Mouse (Mus musculus) heart, embryonic 14.5 days (tissue): ENCODE data around the gene 1700001F09Rik. TPM values are rescaled to one million over a fixed set of nuclear protein-coding genes. Genes with fewer than 3 reads are reported as not detected.
"Not testable (repeated sequence)": the region's sequence is repeated elsewhere in the genome, so short reads cannot be mapped to it uniquely, and the experiment has no call there.

Source experiments
- ATAC-seq: fragments of 200-750 bp; cut with Nextera tagmentation; 2 replicates; pipeline ENCODE4 v1.8.0; 2017; ENCODE audit warnings: low read depth, moderate TSS enrichment; ENCODE audit not compliant: insufficient number of reproducible peaks, insufficient read depth, low FRiP score
- H3K27ac ChIP-seq, 2 experiments: fragments of 200-500 bp in 1 of 2; fragments of 300-500 bp in 1 of 2; sonication (generic) in 1 of 2; replicated peaks in 1 of 2; 2 replicates each; pipeline ENCODE4 v1.5.1; 2012 to 2014; ENCODE audit warnings: low read depth in 2 of 2, low read length in 2 of 2, control low read depth in 1 of 2, mild to moderate bottlenecking in 1 of 2, mixed read lengths in 1 of 2; ENCODE audit not compliant: control insufficient read depth in 1 of 2, insufficient read depth in 1 of 2
- H3K27me3 ChIP-seq: fragments of 300-500 bp; sonication (generic); 2 replicates; pipeline ENCODE4 v1.6.1; 2014; ENCODE audit warnings: mild to moderate bottlenecking, low read length, control low read depth; ENCODE audit not compliant: control insufficient read depth, insufficient read depth
- H3K36me3 ChIP-seq: fragments of 300-500 bp; sonication (generic); 2 replicates; pipeline ENCODE4 v1.6.1; 2014; ENCODE audit warnings: mild to moderate bottlenecking, control low read depth, low read length, mixed read lengths; ENCODE audit not compliant: control insufficient read depth, insufficient read depth
- H3K4me1 ChIP-seq, 2 experiments: fragments of 200-500 bp in 1 of 2; fragments of 300-500 bp in 1 of 2; sonication (generic) in 1 of 2; 2 replicates each; pipeline ENCODE4 v1.6.1; 2012 to 2014; ENCODE audit warnings: low read length in 2 of 2, control low read depth in 1 of 2, mixed read lengths in 1 of 2; ENCODE audit not compliant: control insufficient read depth in 2 of 2, insufficient read depth in 2 of 2
- H3K4me2 ChIP-seq: fragments of 300-500 bp; sonication (generic); 2 replicates; pipeline ENCODE4 v1.6.1; 2014; ENCODE audit warnings: mild to moderate bottlenecking, low read length
- H3K4me3 ChIP-seq, 2 experiments: fragments of 200-500 bp in 1 of 2; fragments of 300-500 bp in 1 of 2; sonication (generic) in 1 of 2; 2 replicates each; pipeline ENCODE4 v1.5.1; 2012 to 2014; ENCODE audit warnings: low read length in 2 of 2, mild to moderate bottlenecking in 2 of 2, control low read depth in 1 of 2, low read depth in 1 of 2, moderate library complexity in 1 of 2; ENCODE audit not compliant: control insufficient read depth in 1 of 2, insufficient read depth in 1 of 2
- H3K9ac ChIP-seq: fragments of 300-500 bp; sonication (generic); 2 replicates; pipeline ENCODE4 v1.6.1; 2014; ENCODE audit warnings: mild to moderate bottlenecking, low read length
- H3K9me3 ChIP-seq: fragments of 300-500 bp; sonication (generic); 2 replicates; pipeline ENCODE4 v1.6.1; 2016; ENCODE audit warnings: low read length, control low read depth; ENCODE audit not compliant: control insufficient read depth
- WGBS: fragments of 180-500 bp; shearing (Covaris S2); extraction: QIAGEN DNeasy Blood & Tissue Kit; methylation state at CpG from one replicate; pipeline ENCODE4 v1.1.7; 2014; 5-methylcytosine and 5-hydroxymethylcytosine counted together
- polyA plus RNA-seq: library from polyadenylated mRNA; unstranded; fragments of >200 nt; fragmentation: Nextera tagmentation; extraction: Ambion mirVana; gene quantifications from 2 replicates; pipeline ENCODE4 v1.2.1, GENCODE M21; 2014

The 1700001F09Rik gene
- polyA plus RNA-seq, 1 experiment from 2014 or later, result not detected

DNA sequence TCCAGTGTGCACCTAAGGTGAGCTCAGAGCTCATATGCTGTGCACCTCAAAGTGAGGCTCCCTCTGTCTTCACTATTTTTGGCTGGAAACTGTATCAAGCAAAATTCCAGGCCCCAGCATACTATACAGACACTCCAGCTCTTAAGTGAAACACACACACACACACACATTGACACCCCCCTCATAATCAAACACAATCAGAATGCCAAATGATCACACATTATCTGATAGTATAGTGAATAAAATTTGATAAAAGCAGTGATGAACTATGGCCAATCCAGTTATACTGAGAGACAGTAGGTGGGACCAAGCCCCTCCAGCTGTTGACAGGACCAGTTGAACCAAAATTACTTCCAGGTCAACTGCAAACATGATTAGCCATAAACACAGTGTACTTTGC is 28.1 kb downstream of the 1700001F09Rik start:
- not testable (repeated sequence) for H3K9ac ChIP-seq, H3K4me1 ChIP-seq, H3K9me3 ChIP-seq, H3K27me3 ChIP-seq, H3K4me2 ChIP-seq, H3K36me3 ChIP-seq, H3K4me3 ChIP-seq, H3K27ac ChIP-seq, ATAC-seq

DNA sequence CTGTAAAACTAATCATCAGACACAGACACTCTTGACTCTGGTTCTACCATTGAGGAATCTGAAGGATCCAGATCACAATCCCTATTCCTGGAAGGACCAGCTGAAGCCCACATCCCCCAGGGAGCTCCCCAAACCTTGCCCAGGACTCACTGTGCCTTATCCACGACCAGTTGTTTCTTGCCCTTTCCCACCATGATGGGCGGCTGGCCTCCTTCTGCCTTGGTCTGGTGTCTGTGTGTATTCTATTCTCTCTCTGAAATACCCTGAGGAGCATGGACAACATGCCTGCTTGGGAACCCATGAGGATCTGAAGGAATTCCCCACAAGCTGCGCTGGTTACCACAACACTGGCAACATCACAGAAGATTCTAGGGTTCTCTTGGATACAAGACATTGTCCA is 54.1 kb downstream of the 1700001F09Rik start, which contains the start of gene Gm8127:
Gene Gm8127, minus strand, starts transcription at position 330 of the 400 bp plus-strand sequence.
- ATAC-seq, result not testable (repeated sequence)
- 67% methylated on average over 3 of the region's 3 CpGs for WGBS

More for the DNA sequence above, 54.1 kb downstream of the 1700001F09Rik start, which contains the start of gene Gm8127:
- not testable (repeated sequence) for H3K36me3 ChIP-seq, H3K4me2 ChIP-seq, H3K27ac ChIP-seq, H3K9ac ChIP-seq, H3K27me3 ChIP-seq, H3K4me3 ChIP-seq, H3K9me3 ChIP-seq, H3K4me1 ChIP-seq

Other genes starting within 250 kb of the 1700001F09Rik start
- gene Gm8104, start 247.2 kb downstream of the 1700001F09Rik start, polyA plus RNA-seq, result 0.15 and 0.20 TPM in 2 replicates
- 0.14 and 0.30 TPM in 2 replicates for gene Gm7233, start 167.9 kb downstream of the 1700001F09Rik start, polyA plus RNA-seq
- not detected in 2 replicates for gene Gm8122, start 112.5 kb downstream of the 1700001F09Rik start, polyA plus RNA-seq
- not detected in 2 replicates for gene Gm8126, start 89.2 kb downstream of the 1700001F09Rik start, polyA plus RNA-seq
- gene Gm9732, start 72.8 kb downstream of the 1700001F09Rik start, polyA plus RNA-seq, result not detected in 2 replicates
- not detected in 2 replicates for gene Gm8127, start 54.0 kb downstream of the 1700001F09Rik start, polyA plus RNA-seq
- gene Gm8138, start 68.5 kb upstream of the 1700001F09Rik start, polyA plus RNA-seq, result not detected in 2 replicates
- not detected in 2 replicates for gene Gm5799, start 195.8 kb upstream of the 1700001F09Rik start, polyA plus RNA-seq
- not detected in 2 replicates for gene Gm17654, start 231.3 kb upstream of the 1700001F09Rik start, polyA plus RNA-seq